In genomic region chr10:14618301-14618700, GRCm38 (mm10) we compare ENCODE assay signal across 26 mouse cellular contexts.
DNase-seq lines count a peak whose midpoint lies in the region; ATAC-seq and TF ChIP-seq lines count a peak whose summit lies in the region.
"Had no signal": no experiment of that assay in that cellular context is flagged by ENCODE, and none has a peak within 500 bp of the region (broad histone marks: within the 10 kb centered on the region; RNA-seq: fewer than 3 reads in every experiment).

No protein-coding gene starts in this region.

- no peaks in the 10 kb centered on the region for H3K79me2 ChIP-seq in myocyte (ENCODE audit: control insufficient read depth, insufficient read depth)

- no peaks in the 10 kb centered on the region for H3K4me1 ChIP-seq in kidney, postnatal 0 days (replicated peaks; ENCODE audit: insufficient read depth, low read length)
- H3K4me1 ChIP-seq in kidney, embryonic 16.5 days (ENCODE audit: insufficient read depth, low read length): no peaks in the 10 kb centered on the region
- H3K4me1 ChIP-seq in midbrain, embryonic 15.5 days: no peaks in the 10 kb centered on the region
- H3K4me1 ChIP-seq: embryonic facial prominence, embryonic 13.5 days; embryonic facial prominence, embryonic 15.5 days; forebrain, embryonic 10.5 days; forebrain, embryonic 12.5 days had no signal

- H3K4me3 ChIP-seq in kidney, postnatal 0 days (replicated peaks; ENCODE audit: low read depth, low read length): no peak overlapping the region
- no peak overlapping the region for H3K4me3 ChIP-seq in kidney, embryonic 16.5 days (ENCODE audit: low read length)
- H3K4me3 ChIP-seq in myocyte: no peak overlapping the region
- no peak overlapping the region for H3K4me3 ChIP-seq in midbrain, embryonic 15.5 days
- H3K4me3 ChIP-seq: embryonic facial prominence, embryonic 13.5 days; embryonic facial prominence, embryonic 15.5 days; erythroblast, embryonic 14.5 days; forebrain, embryonic 10.5 days; forebrain, embryonic 12.5 days had no signal

- no peak overlapping the region for H3K9ac ChIP-seq in kidney, postnatal 0 days (ENCODE audit: low read depth, low read length)
- H3K9ac ChIP-seq in kidney, embryonic 16.5 days (replicated peaks; ENCODE audit: low read length): no peak overlapping the region
- H3K9ac ChIP-seq in midbrain, embryonic 15.5 days: no peak overlapping the region
- H3K9ac ChIP-seq: embryonic facial prominence, embryonic 13.5 days; embryonic facial prominence, embryonic 15.5 days; forebrain, embryonic 12.5 days had no signal

- ATAC-seq in kidney, postnatal 0 days (replicated peaks; ENCODE audit: low FRiP score, low read depth): no peak
- no peak for ATAC-seq in kidney, embryonic 16.5 days (ENCODE audit: low FRiP score, low TSS enrichment)
- no peak for ATAC-seq in CD4-positive, CD25-positive, alpha-beta regulatory T cell, adult 4 months
- ATAC-seq in midbrain, embryonic 15.5 days (replicated peaks): no peak
- ATAC-seq: activated CD4-positive, CD25-positive, alpha-beta regulatory T cell, adult 4 months; forebrain, embryonic 14.5 days; forebrain, embryonic 16.5 days; Patski had no signal

- no peaks in the 10 kb centered on the region for H3K9me3 ChIP-seq in kidney, postnatal 0 days (replicated peaks; ENCODE audit: low read length)
- H3K9me3 ChIP-seq in kidney, embryonic 16.5 days (ENCODE audit: low read length): peaks cover 4% of the 10 kb centered on the region; the same call in 1 of the 2 replicates
- H3K9me3 ChIP-seq in midbrain, embryonic 15.5 days: no peaks in the 10 kb centered on the region
- H3K9me3 ChIP-seq: embryonic facial prominence, embryonic 15.5 days; forebrain, embryonic 12.5 days had no signal

- TF ChIP-seq CTCF in kidney, postnatal 0 days (IDR thresholded peaks at IDR 0.05; ENCODE audit: low read depth): no peak

- H3K4me2 ChIP-seq in kidney, postnatal 0 days (ENCODE audit: low read length): no peak overlapping the region
- no peak overlapping the region for H3K4me2 ChIP-seq in kidney, embryonic 16.5 days (replicated peaks; ENCODE audit: low read depth, low read length)
- H3K4me2 ChIP-seq in myocyte (ENCODE audit: low read depth): peak overlapping the region; percentile 21
- H3K4me2 ChIP-seq in midbrain, embryonic 15.5 days: no peak overlapping the region
- H3K4me2 ChIP-seq: embryonic facial prominence, embryonic 13.5 days; embryonic facial prominence, embryonic 15.5 days; forebrain, embryonic 12.5 days had no signal

- no peaks in the 10 kb centered on the region for H3K27me3 ChIP-seq in kidney, postnatal 0 days (ENCODE audit: insufficient read depth, low read length)
- H3K27me3 ChIP-seq in kidney, embryonic 16.5 days (ENCODE audit: insufficient read depth, low read length): no peaks in the 10 kb centered on the region
- no peaks in the 10 kb centered on the region for H3K27me3 ChIP-seq in myocyte (ENCODE audit: control insufficient read depth, insufficient read depth, insufficient read length)
- H3K27me3 ChIP-seq in midbrain, embryonic 15.5 days (replicated peaks): no peaks in the 10 kb centered on the region
- H3K27me3 ChIP-seq: embryonic facial prominence, embryonic 13.5 days; embryonic facial prominence, embryonic 15.5 days; forebrain, embryonic 12.5 days; Patski had no signal

- H3ac ChIP-seq in myocyte (ENCODE audit: control insufficient read depth, insufficient read length): no peak overlapping the region

- no peak overlapping the region for H3K27ac ChIP-seq in kidney, postnatal 0 days
- H3K27ac ChIP-seq in kidney, embryonic 16.5 days (ENCODE audit: low read length): no peak overlapping the region
- H3K27ac ChIP-seq in midbrain, embryonic 15.5 days: no peak overlapping the region
- H3K27ac ChIP-seq: embryonic facial prominence, embryonic 13.5 days; embryonic facial prominence, embryonic 15.5 days; forebrain, embryonic 10.5 days; forebrain, embryonic 12.5 days had no signal

- DNase-seq in kidney, postnatal 0 days (ENCODE audit: low spot score): peak; percentile 26
- DNase-seq in 3T3-L1 (ENCODE audit: low read depth, low spot score) (peak; percentile 58), NIH3T3 (ENCODE audit: low read depth) (peak; percentile 48)
- DNase-seq: adrenal gland, adult 8-10 months; adrenal gland, postnatal 14 days; adrenal gland, postnatal 36 days; cerebellum, adult 11 months; cerebellum, adult 18-20 months; cerebellum, adult 8-10 months; cerebellum, adult 9-11 months; cerebellum, postnatal 14 days; cerebellum, postnatal 36 days; embryo, embryonic 11 days had no signal

- no peaks in the 10 kb centered on the region for H3K36me3 ChIP-seq in kidney, postnatal 0 days (ENCODE audit: insufficient read depth, low read length)
- H3K36me3 ChIP-seq in kidney, embryonic 16.5 days (ENCODE audit: insufficient read depth, low read length): no peaks in the 10 kb centered on the region
- H3K36me3 ChIP-seq in myocyte (ENCODE audit: control insufficient read depth, insufficient read depth): no peaks in the 10 kb centered on the region
- H3K36me3 ChIP-seq in midbrain, embryonic 15.5 days (replicated peaks): no peaks in the 10 kb centered on the region
- H3K36me3 ChIP-seq: embryonic facial prominence, embryonic 13.5 days; embryonic facial prominence, embryonic 15.5 days; forebrain, embryonic 10.5 days; forebrain, embryonic 12.5 days had no signal

- WGBS in kidney, postnatal 0 days: 71% methylated on average over 1 of the region's 1 CpGs
- WGBS in kidney, embryonic 16.5 days: 73% methylated on average over 1 of the region's 1 CpGs
- 89% methylated on average over 1 of the region's 1 CpGs for WGBS in midbrain, embryonic 15.5 days

- TF ChIP-seq POLR2A in myocyte (IDR thresholded peaks at IDR 0.05; ENCODE audit: insufficient read length, low read depth): no peak

TF ChIP-seq in myocyte, 11 proteins besides CTCF, POLR2A, EP300 and RAD21:
- TF ChIP-seq POLR2AphosphoS2 (IDR thresholded peaks at IDR 0.05; ENCODE audit: insufficient read length, low read depth) (no peak), USF1 (IDR thresholded peaks at IDR 0.05; ENCODE audit: low read depth) (no peak), MYOG (IDR thresholded peaks at IDR 0.05; ENCODE audit: control insufficient read depth in 1 of 3, insufficient read depth in 1 of 3, insufficient read length in 2 of 3, low read depth in 2 of 3) (no peak), E2F4 (IDR thresholded peaks at IDR 0.05; ENCODE audit: insufficient read depth) (no peak), SRF (IDR thresholded peaks at IDR 0.05; ENCODE audit: control insufficient read depth, insufficient read length, low read depth) (no peak), CEBPB (IDR thresholded peaks at IDR 0.05; ENCODE audit: insufficient read depth, poor library complexity, severe bottlenecking) (no peak), TCF3 (IDR thresholded peaks at IDR 0.05; ENCODE audit: insufficient read length, low read depth) (no peak), MAX (IDR thresholded peaks at IDR 0.05; ENCODE audit: low read depth) (no peak), REST (IDR thresholded peaks at IDR 0.05; ENCODE audit: insufficient read depth, insufficient read length) (no peak), MYOD1 (IDR thresholded peaks at IDR 0.05; ENCODE audit: control insufficient read depth in 1 of 3, insufficient read length in 2 of 3, low read depth in 2 of 3) (no peak), TCF12 (IDR thresholded peaks at IDR 0.05; ENCODE audit: insufficient read depth, poor library complexity, severe bottlenecking) (no peak)
